Comparison of ENCODE assay signal across 14 mouse cellular contexts in genomic region chr17:88614234-88614633, GRCm38 (mm10). TPM values are rescaled to one million over a fixed set of nuclear protein-coding genes. Genes with fewer than 3 reads are reported as not detected.
DNase-seq lines count a peak whose midpoint lies in the region; ATAC-seq and TF ChIP-seq lines count a peak whose summit lies in the region.
"Had no signal": no experiment of that assay in that cellular context is flagged by ENCODE, and none has a peak within 500 bp of the region (broad histone marks: within the 10 kb centered on the region; RNA-seq: fewer than 3 reads in every experiment).

No protein-coding gene starts in this region.

- no peak for TF ChIP-seq CTCF in lung, adult 2 months (IDR thresholded peaks at IDR 0.05; ENCODE audit: insufficient read depth, low read length)
- TF ChIP-seq CTCF in liver, postnatal 0 days (IDR thresholded peaks at IDR 0.05; ENCODE audit: low read depth) = no peak
- TF ChIP-seq CTCF in layer of hippocampus, adult 2 months (conservative IDR thresholded peaks at IDR 0.05) = no peak

- 29% methylated on average over 3 of the region's 3 CpGs for WGBS in lung, adult 2 months
- 38% methylated on average over 3 of the region's 3 CpGs for WGBS in heart, embryonic 15.5 days
- 43% methylated on average over 3 of the region's 3 CpGs for WGBS in liver, postnatal 0 days (ENCODE audit: insufficient replicate concordance)

- peak; percentile 68 for ATAC-seq in heart, embryonic 15.5 days (replicated peaks; ENCODE audit: insufficient number of reproducible peaks, insufficient read depth, low FRiP score, low read depth)
- peak; percentile 89 for ATAC-seq in liver, postnatal 0 days
- ATAC-seq: midbrain, embryonic 13.5 days had no signal

- peak overlapping the region; percentile 62 for H3K27ac ChIP-seq in heart, embryonic 15.5 days
- H3K27ac ChIP-seq in liver, postnatal 0 days (ENCODE audit: low read depth) = no peak overlapping the region
- H3K27ac ChIP-seq in layer of hippocampus, adult 2 months = no peak overlapping the region
- H3K27ac ChIP-seq: forebrain, embryonic 12.5 days; kidney, postnatal 0 days; midbrain, embryonic 13.5 days had no signal

- no peaks in the 10 kb centered on the region for H3K27me3 ChIP-seq in heart, embryonic 15.5 days
- no peaks in the 10 kb centered on the region for H3K27me3 ChIP-seq in liver, postnatal 0 days (ENCODE audit: insufficient read depth, low read length)
- H3K27me3 ChIP-seq: forebrain, embryonic 12.5 days; midbrain, embryonic 13.5 days had no signal

- H3K4me2 ChIP-seq in heart, embryonic 15.5 days = no peak overlapping the region
- no peak overlapping the region for H3K4me2 ChIP-seq in liver, postnatal 0 days (ENCODE audit: low read depth, low read length)
- H3K4me2 ChIP-seq: forebrain, embryonic 12.5 days; midbrain, embryonic 13.5 days had no signal

- no peak for TF ChIP-seq POLR2A in lung, adult 2 months (IDR thresholded peaks at IDR 0.05; ENCODE audit: borderline replicate concordance, extremely low read depth, low read depth, low read length)

- H3K9ac ChIP-seq in heart, embryonic 15.5 days = no peak overlapping the region
- H3K9ac ChIP-seq in liver, postnatal 0 days (replicated peaks) = no peak overlapping the region
- H3K9ac ChIP-seq: forebrain, embryonic 12.5 days; midbrain, embryonic 13.5 days had no signal

- no peaks in the 10 kb centered on the region for H3K36me3 ChIP-seq in heart, embryonic 15.5 days
- H3K36me3 ChIP-seq in liver, postnatal 0 days (replicated peaks; ENCODE audit: insufficient read depth, low read length) = no peaks in the 10 kb centered on the region
- H3K36me3 ChIP-seq: forebrain, embryonic 12.5 days; midbrain, embryonic 13.5 days had no signal

- DNase-seq in lung, adult 18-20 months = peak; percentile 37 to 64
- DNase-seq in lung, adult 2 months = no peak
- DNase-seq in liver, postnatal 0 days = peak; percentile 36
- no peak for DNase-seq in urinary bladder, postnatal 14 days (ENCODE audit: low spot score)
- no peak for DNase-seq in layer of hippocampus, adult 2 months (ENCODE audit: low spot score in 2 of 2)
- no peak for DNase-seq in left cerebral cortex, adult 18-20 months (ENCODE audit: low spot score in 2 of 2)
- DNase-seq: right cerebral cortex, postnatal 4 days; thymus, postnatal 14 days had no signal

- TF ChIP-seq EP300 in liver, postnatal 0 days (IDR thresholded peaks at IDR 0.05; ENCODE audit: low read depth) = no peak

- H3K4me3 ChIP-seq in lung, adult 2 months (replicated peaks; ENCODE audit: extremely low read depth, low read depth, low read length) = no peak overlapping the region
- H3K4me3 ChIP-seq in heart, embryonic 15.5 days = no peak overlapping the region
- H3K4me3 ChIP-seq in liver, postnatal 0 days (ENCODE audit: low read depth, low read length) = no peak overlapping the region
- no peak overlapping the region for H3K4me3 ChIP-seq in layer of hippocampus, adult 2 months
- H3K4me3 ChIP-seq: forebrain, embryonic 12.5 days; midbrain, embryonic 13.5 days had no signal

- no peaks in the 10 kb centered on the region for H3K9me3 ChIP-seq in heart, embryonic 15.5 days (replicated peaks)
- H3K9me3 ChIP-seq in liver, postnatal 0 days (ENCODE audit: low read length) = no peaks in the 10 kb centered on the region
- H3K9me3 ChIP-seq: forebrain, embryonic 12.5 days; midbrain, embryonic 13.5 days had no signal

- H3K4me1 ChIP-seq in lung, adult 2 months (ENCODE audit: control insufficient read depth, insufficient read depth, low read length) = peaks cover 13% of the 10 kb centered on the region
- peaks cover 24% of the 10 kb centered on the region for H3K4me1 ChIP-seq in heart, embryonic 15.5 days (replicated peaks)
- 0 out of 2 replicates have a peak, but pooled peaks cover 2% of the 10 kb centered on the region for H3K4me1 ChIP-seq in liver, postnatal 0 days (ENCODE audit: insufficient read depth)
- H3K4me1 ChIP-seq: forebrain, embryonic 12.5 days; midbrain, embryonic 13.5 days had no signal

RNA-seq across cellular contexts. Expression of gene Ston1, which starts 16.8 kb away (rescaled TPM):
- polyA plus RNA-seq in lung, adult 2 months (2012; rRNA removed) = 41.0 and 43.1 TPM in 2 replicates
- 5.0 and 6.8 TPM in 2 replicates for polyA plus RNA-seq in heart, embryonic 15.5 days (2015; fragmentation: Nextera tagmentation; extraction: Ambion mirVana)
- 0.70 and 0.99 TPM in 2 replicates for polyA plus RNA-seq in liver, postnatal 0 days (2015; fragmentation: Nextera tagmentation; extraction: Ambion mirVana)
- 10 to 100 TPM; 14.1 to 17.1 TPM for total RNA-seq in layer of hippocampus, adult 2 months (2021)
- total RNA-seq in left cerebral cortex, adult 18-20 months (2021) = 1 to 10 TPM; 5.6 to 6.2 TPM
- total RNA-seq: neutrophil, adult 5-6 weeks had no signal

RNA-seq across cellular contexts. Expression of gene Gtf2a1l, which starts 54.2 kb away (rescaled TPM):
- polyA plus RNA-seq in lung, adult 2 months (2012; rRNA removed) = not detected in 2 replicates
- polyA plus RNA-seq in heart, embryonic 15.5 days (2015; fragmentation: Nextera tagmentation; extraction: Ambion mirVana) = 0.08 and 0.09 TPM in 2 replicates
- polyA plus RNA-seq in liver, postnatal 0 days (2015; fragmentation: Nextera tagmentation; extraction: Ambion mirVana) = not detected in 2 replicates
- not detected for total RNA-seq in layer of hippocampus, adult 2 months (2021)
- under 1 TPM; 0.47 to 0.63 TPM for total RNA-seq in left cerebral cortex, adult 18-20 months (2021)
- total RNA-seq: MEL had no signal
- polyA plus RNA-seq: forebrain, embryonic 12.5 days; kidney, postnatal 0 days had no signal

Comparison
In these comparisons a context has a peak if more than half of its experiments do, and no peak if none do; other contexts are left out.
1. DNase-seq: peak in lung, adult 18-20 months (2 of 2) and liver, postnatal 0 days (single experiment); none in lung, adult 2 months (single experiment), urinary bladder, postnatal 14 days (single experiment), layer of hippocampus, adult 2 months (0 of 2) and left cerebral cortex, adult 18-20 months (0 of 2).